Mouse (Mus musculus) heart, adult 18-20 months (tissue): Measurements from ENCODE around the gene Wfdc1. TPM values are rescaled to one million over a fixed set of nuclear protein-coding genes. Genes with fewer than 3 reads are reported as not detected.

Experiments used
- DNase-seq, 2 experiments: peaks; one replicate each; pipeline ENCODE4 v3.0.0; 2021 to 2022; ENCODE audit warnings: mixed read lengths in 1 of 2
- total RNA-seq, 2 experiments: library from RNA; stranded (reverse); gene quantifications; 2 replicates each; pipeline ENCODE4 v1.2.3; 2021

The Wfdc1 gene
- total RNA-seq, 2 experiments from 2014 or later: 26.5 to 28.0 TPM

- DNase-seq: no peak
Observed at GRCm38 (mm10) chr8:119690602-119691001, 24.4 kb downstream of the Wfdc1 start.

GRCm38 (mm10) chr8:119691989-119692388 is 25.8 kb downstream of the Wfdc1 start:
- no peak for DNase-seq

GRCm38 (mm10) chr8:119694696-119695095 is 28.5 kb downstream of the Wfdc1 start:
- DNase-seq: no peak

GRCm38 (mm10) chr8:119697163-119697562 is 31.0 kb downstream of the Wfdc1 start:
- DNase-seq: no peak

GRCm38 (mm10) chr8:119698960-119699359 is 32.8 kb downstream of the Wfdc1 start:
- DNase-seq: peak; percentile 57 to 86

- no peak for DNase-seq
Observed at GRCm38 (mm10) chr8:119699549-119700134, 33.5 kb downstream of the Wfdc1 start, which contains the start of gene Atp2c2. Atp2c2 (plus strand) TSS chr8:119700009.

- DNase-seq: no peak
Observed at GRCm38 (mm10) chr8:119702965-119703364, 36.8 kb downstream of the Wfdc1 start.

GRCm38 (mm10) chr8:119707146-119707545 is 41.0 kb downstream of the Wfdc1 start:
- no peak for DNase-seq

GRCm38 (mm10) chr8:119708471-119708870 is 42.3 kb downstream of the Wfdc1 start:
- DNase-seq: no peak

GRCm38 (mm10) chr8:119708878-119709702 is 42.9 kb downstream of the Wfdc1 start:
- peak; percentile 58 to 61 for DNase-seq

- DNase-seq: no peak
Observed at GRCm38 (mm10) chr8:119709703-119710093, 43.5 kb downstream of the Wfdc1 start.

GRCm38 (mm10) chr8:119712226-119712625 is 46.1 kb downstream of the Wfdc1 start:
- peak; percentile 55 to 57 for DNase-seq

GRCm38 (mm10) chr8:119713421-119713820 is 47.3 kb downstream of the Wfdc1 start:
- no peak for DNase-seq

- DNase-seq: peak; percentile 73 to 84
Observed at GRCm38 (mm10) chr8:119715221-119715620, 49.1 kb downstream of the Wfdc1 start.

- DNase-seq: no peak
Observed at GRCm38 (mm10) chr8:119716730-119717299, 50.6 kb downstream of the Wfdc1 start.

GRCm38 (mm10) chr8:119717765-119718164 is 51.6 kb downstream of the Wfdc1 start:
- DNase-seq: no peak

- no peak for DNase-seq
Observed at GRCm38 (mm10) chr8:119719011-119719501, 52.9 kb downstream of the Wfdc1 start.

- DNase-seq: no peak
Observed at GRCm38 (mm10) chr8:119722348-119722747, 56.2 kb downstream of the Wfdc1 start.

- DNase-seq: no peak
Observed at GRCm38 (mm10) chr8:119723676-119724075, 57.5 kb downstream of the Wfdc1 start.

- DNase-seq: no peak
Observed at GRCm38 (mm10) chr8:119724596-119724995, 58.4 kb downstream of the Wfdc1 start.

GRCm38 (mm10) chr8:119727093-119727492 is 60.9 kb downstream of the Wfdc1 start:
- no peak for DNase-seq

GRCm38 (mm10) chr8:119728351-119728895 is 62.3 kb downstream of the Wfdc1 start:
- DNase-seq: no peak

- DNase-seq: no peak
Observed at GRCm38 (mm10) chr8:119732072-119732471, 65.9 kb downstream of the Wfdc1 start.
